Mouse (Mus musculus): ENCODE results near the gene Wipf2. TPM values are rescaled to one million over a fixed set of nuclear protein-coding genes. Genes with fewer than 3 reads are reported as not detected.

The Wipf2 gene
- polyA plus RNA-seq, 1 experiment = 36.5 TPM

- TF ChIP-seq POLR2A (IDR thresholded peaks at IDR 0.05; ENCODE audit: insufficient read depth, low read length) = no peak
- TF ChIP-seq CTCF (IDR thresholded peaks at IDR 0.05; ENCODE audit: low read depth, low read length) = no peak
- Histone ChIP-seq H3K4me1 (ENCODE audit: control insufficient read depth, insufficient read depth, low read length) (peaks cover 17% of the 10 kb centered on the region), H3K9me3 (replicated peaks; ENCODE audit: control insufficient read depth, insufficient read depth, low read length, poor library complexity, severe bottlenecking) (no peaks in the 10 kb centered on the region), H3K27me3 (ENCODE audit: control insufficient read depth, insufficient read depth, low read length, poor library complexity, severe bottlenecking) (no peaks in the 10 kb centered on the region), H3K36me3 (ENCODE audit: control insufficient read depth, insufficient read depth, low read length, poor library complexity, severe bottlenecking) (no peaks in the 10 kb centered on the region), H3K4me3 (ENCODE audit: low read depth, low read length) (peak overlapping the region; percentile 51), H3K9ac (ENCODE audit: low read depth, poor library complexity, severe bottlenecking) (peak overlapping the region; percentile 96), H3K27ac (ENCODE audit: insufficient read depth, low read length) (no peak overlapping the region)
Observed at GRCm38 (mm10) chr11:98936606-98937409, 73.4 kb downstream of the Wipf2 start.

- H3K4me1 ChIP-seq (ENCODE audit: control insufficient read depth, insufficient read depth, low read length) = peaks cover 17% of the 10 kb centered on the region
- TF ChIP-seq CTCF (IDR thresholded peaks at IDR 0.05; ENCODE audit: low read depth, low read length) = no peak
Observed at GRCm38 (mm10) chr11:98937410-98937913, 74.0 kb downstream of the Wipf2 start.

GRCm38 (mm10) chr11:98937914-98938694, 74.7 kb downstream of the Wipf2 start:
- peak overlapping the region; percentile 82 for H3K4me3 ChIP-seq (ENCODE audit: low read depth, low read length)
- H3K27me3 ChIP-seq (ENCODE audit: control insufficient read depth, insufficient read depth, low read length, poor library complexity, severe bottlenecking) = no peaks in the 10 kb centered on the region
- no peaks in the 10 kb centered on the region for H3K36me3 ChIP-seq (ENCODE audit: control insufficient read depth, insufficient read depth, low read length, poor library complexity, severe bottlenecking)
- peaks cover 17% of the 10 kb centered on the region for H3K4me1 ChIP-seq (ENCODE audit: control insufficient read depth, insufficient read depth, low read length)
- H3K27ac ChIP-seq (ENCODE audit: insufficient read depth, low read length) = no peak overlapping the region
- peak overlapping the region; percentile 96 for H3K9ac ChIP-seq (ENCODE audit: low read depth, poor library complexity, severe bottlenecking)
- no peak for TF ChIP-seq EP300 (IDR thresholded peaks at IDR 0.05; ENCODE audit: insufficient read depth, low read depth, low read length)
- no peak for TF ChIP-seq CTCF (IDR thresholded peaks at IDR 0.05; ENCODE audit: low read depth, low read length)
- TF ChIP-seq POLR2A (IDR thresholded peaks at IDR 0.05; ENCODE audit: insufficient read depth, low read length) = no peak
- no peaks in the 10 kb centered on the region for H3K9me3 ChIP-seq (replicated peaks; ENCODE audit: control insufficient read depth, insufficient read depth, low read length, poor library complexity, severe bottlenecking)

More at GRCm38 (mm10) chr11:98937410-98937913, 74.0 kb downstream of the Wipf2 start:
- H3K27me3 ChIP-seq (ENCODE audit: control insufficient read depth, insufficient read depth, low read length, poor library complexity, severe bottlenecking) = no peaks in the 10 kb centered on the region
- no peaks in the 10 kb centered on the region for H3K9me3 ChIP-seq (replicated peaks; ENCODE audit: control insufficient read depth, insufficient read depth, low read length, poor library complexity, severe bottlenecking)
- no peak overlapping the region for H3K27ac ChIP-seq (ENCODE audit: insufficient read depth, low read length)
- H3K4me3 ChIP-seq (ENCODE audit: low read depth, low read length) = peak overlapping the region; percentile 82
- peak overlapping the region; percentile 96 for H3K9ac ChIP-seq (ENCODE audit: low read depth, poor library complexity, severe bottlenecking)
- H3K36me3 ChIP-seq (ENCODE audit: control insufficient read depth, insufficient read depth, low read length, poor library complexity, severe bottlenecking) = no peaks in the 10 kb centered on the region

- Histone ChIP-seq H3K27me3 (ENCODE audit: control insufficient read depth, insufficient read depth, low read length, poor library complexity, severe bottlenecking) (no peaks in the 10 kb centered on the region), H3K9ac (ENCODE audit: low read depth, poor library complexity, severe bottlenecking) (peak overlapping the region; percentile 96; the same call in 1 of the 2 replicates), H3K9me3 (replicated peaks; ENCODE audit: control insufficient read depth, insufficient read depth, low read length, poor library complexity, severe bottlenecking) (no peaks in the 10 kb centered on the region), H3K36me3 (ENCODE audit: control insufficient read depth, insufficient read depth, low read length, poor library complexity, severe bottlenecking) (no peaks in the 10 kb centered on the region), H3K4me1 (ENCODE audit: control insufficient read depth, insufficient read depth, low read length) (peaks cover 17% of the 10 kb centered on the region), H3K4me3 (ENCODE audit: low read depth, low read length) (peak overlapping the region; percentile 82), H3K27ac (ENCODE audit: insufficient read depth, low read length) (no peak overlapping the region)
- TF ChIP-seq EP300 (IDR thresholded peaks at IDR 0.05; ENCODE audit: insufficient read depth, low read depth, low read length) (no peak), POLR2A (IDR thresholded peaks at IDR 0.05; ENCODE audit: insufficient read depth, low read length) (no peak), CTCF (IDR thresholded peaks at IDR 0.05; ENCODE audit: low read depth, low read length) (no peak)
Observed at GRCm38 (mm10) chr11:98938701-98939083, 75.3 kb downstream of the Wipf2 start.

GRCm38 (mm10) chr11:98939084-98939952, 75.9 kb downstream of the Wipf2 start:
- Histone ChIP-seq H3K4me1 (ENCODE audit: control insufficient read depth, insufficient read depth, low read length) (peaks cover 21% of the 10 kb centered on the region), H3K4me3 (ENCODE audit: low read depth, low read length) (no peak overlapping the region), H3K36me3 (ENCODE audit: control insufficient read depth, insufficient read depth, low read length, poor library complexity, severe bottlenecking) (no peaks in the 10 kb centered on the region), H3K27ac (ENCODE audit: insufficient read depth, low read length) (no peak overlapping the region), H3K9ac (ENCODE audit: low read depth, poor library complexity, severe bottlenecking) (0 out of 2 replicates have a peak overlapping the region, but pooled peaks have one; percentile 69), H3K9me3 (replicated peaks; ENCODE audit: control insufficient read depth, insufficient read depth, low read length, poor library complexity, severe bottlenecking) (no peaks in the 10 kb centered on the region), H3K27me3 (ENCODE audit: control insufficient read depth, insufficient read depth, low read length, poor library complexity, severe bottlenecking) (no peaks in the 10 kb centered on the region)
- TF ChIP-seq CTCF (IDR thresholded peaks at IDR 0.05; ENCODE audit: low read depth, low read length) (no peak), POLR2A (IDR thresholded peaks at IDR 0.05; ENCODE audit: insufficient read depth, low read length) (no peak), EP300 (IDR thresholded peaks at IDR 0.05; ENCODE audit: insufficient read depth, low read depth, low read length) (no peak)
